Mouse (Mus musculus): ENCODE data around the gene Ugt1a7c.
"Not testable (repeated sequence)": the region's sequence is repeated elsewhere in the genome, so short reads cannot be mapped to it uniquely, and the experiment has no call there.

- TF ChIP-seq CTCF (IDR thresholded peaks at IDR 0.05; ENCODE audit: borderline replicate concordance, control insufficient read depth, extremely low read depth, insufficient read depth, low read length, poor library complexity); POLR2A (IDR thresholded peaks at IDR 0.05; ENCODE audit: control insufficient read depth, extremely low read depth, insufficient read depth, low read length, poor library complexity): not testable (repeated sequence)
Observed at GRCm38 (mm10) chr1:88134457-88135011, 39.7 kb downstream of the Ugt1a7c start, which contains the start of gene Ugt1a6a.

Measured in thymus, adult 2 months (tissue).